Mouse (Mus musculus) cerebellum, adult 9-11 months (tissue): ENCODE measurements at regions not wholly inside any gene's neighbourhood (a gene's known extent, or its start where the extent isn't known, plus 50 kb on each side); places are given as distances from the start of the nearest gene placed in this dataset.

Experiments
- DNase-seq: peaks from one replicate; pipeline ENCODE4 v3.0.0; 2022

DNA sequence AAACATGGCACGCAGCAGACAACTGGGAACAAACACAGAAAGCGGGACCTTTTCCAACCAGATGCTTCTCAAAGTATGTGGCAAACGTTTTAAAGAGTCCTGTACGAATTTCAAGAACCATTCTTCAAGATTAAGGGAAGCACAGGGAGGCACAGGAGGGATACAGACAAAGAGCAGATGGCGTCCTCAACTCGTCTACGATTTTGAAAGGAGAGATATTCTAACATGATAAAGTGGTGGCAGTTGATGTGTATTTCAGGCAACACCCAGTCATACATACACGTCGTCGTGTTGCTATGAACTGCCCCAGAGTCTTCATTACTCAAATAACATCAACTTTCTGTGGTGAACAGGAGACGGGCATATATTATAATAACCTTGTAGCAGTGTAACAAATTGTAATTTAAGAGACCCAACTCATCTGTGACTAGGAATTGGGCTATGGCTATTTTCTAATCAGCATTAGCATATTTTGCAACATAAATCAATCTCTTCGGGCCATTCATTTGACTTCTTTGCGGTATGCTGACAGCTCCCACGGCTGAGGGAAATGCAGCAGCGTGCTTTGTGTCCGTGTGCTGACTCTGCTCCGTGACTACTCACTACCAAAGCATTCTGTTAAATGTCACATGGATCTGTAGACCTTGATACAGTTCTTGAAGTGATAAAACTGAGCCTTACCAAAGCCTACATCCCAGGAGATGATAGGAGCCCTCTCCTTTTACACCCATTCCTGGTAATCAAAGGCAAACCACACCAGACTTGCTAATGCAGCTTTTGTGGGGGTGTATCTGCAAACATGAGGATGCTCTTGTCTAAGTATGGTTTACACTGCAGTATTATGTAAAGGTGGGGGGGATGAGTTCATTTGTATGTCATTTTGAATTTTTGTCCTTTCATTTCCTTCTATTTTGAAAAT is 144.0 kb upstream of the Adamts3 start:
- no peak for DNase-seq

DNA sequence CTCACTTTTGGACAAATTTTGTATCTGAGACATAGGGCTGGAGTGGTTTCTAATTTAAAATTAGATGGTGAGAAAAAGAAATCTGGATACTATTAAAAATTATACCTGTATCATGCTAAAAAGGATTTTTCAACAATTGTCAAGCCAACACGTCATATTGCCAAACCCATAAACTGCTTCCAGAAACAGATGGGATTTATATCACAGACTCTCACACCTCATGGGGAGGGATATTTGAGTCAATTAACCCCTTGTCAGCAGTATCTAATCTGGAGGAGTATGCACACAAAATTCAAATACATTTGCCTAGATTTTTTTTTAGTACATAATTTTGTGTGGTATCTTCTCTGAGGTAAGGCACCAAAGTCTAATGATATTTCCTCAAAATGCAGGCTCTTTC is 138.3 kb upstream of the Adamts3 start:
- no peak for DNase-seq

DNA sequence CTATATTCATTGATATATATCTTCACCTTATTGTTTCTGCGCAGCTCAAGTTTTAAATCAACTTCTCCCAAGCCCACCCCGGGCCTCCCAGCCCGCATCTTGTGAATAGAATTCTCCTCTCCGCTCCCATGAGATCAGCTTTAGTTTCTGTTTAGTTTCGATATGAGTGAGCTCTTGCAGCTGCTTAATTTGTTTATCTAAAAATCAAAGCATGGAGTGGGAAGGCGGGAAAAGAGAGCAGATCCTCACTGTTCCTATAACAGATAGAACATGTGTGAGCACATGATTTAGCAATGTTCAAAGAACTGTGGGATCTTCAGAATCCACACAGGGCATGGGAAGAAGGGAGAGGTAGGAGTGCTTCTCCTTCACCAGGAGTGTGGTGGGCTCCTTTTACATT is 117.6 kb upstream of the Adamts3 start:
- no peak for DNase-seq

DNA sequence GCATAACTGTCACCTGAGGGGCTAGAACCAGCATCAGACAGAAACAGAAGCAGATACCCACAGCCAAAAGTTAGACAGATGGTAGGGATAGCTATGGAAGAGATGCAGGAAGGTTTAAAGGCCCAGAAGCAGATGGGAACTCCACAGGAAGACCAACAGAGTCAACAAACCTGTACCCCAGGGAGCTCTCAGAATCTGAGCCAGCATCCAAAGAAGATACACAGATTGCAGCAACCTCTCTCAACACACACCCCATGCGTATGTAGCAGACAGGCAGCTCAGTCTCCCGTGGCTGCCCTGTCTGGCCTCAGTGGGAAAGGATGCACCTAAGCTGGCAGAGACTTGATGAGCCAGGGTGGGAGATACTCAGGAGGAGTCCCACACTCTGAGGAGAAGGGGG is 108.4 kb upstream of the Adamts3 start:
- DNase-seq: peak; percentile 85

DNA sequence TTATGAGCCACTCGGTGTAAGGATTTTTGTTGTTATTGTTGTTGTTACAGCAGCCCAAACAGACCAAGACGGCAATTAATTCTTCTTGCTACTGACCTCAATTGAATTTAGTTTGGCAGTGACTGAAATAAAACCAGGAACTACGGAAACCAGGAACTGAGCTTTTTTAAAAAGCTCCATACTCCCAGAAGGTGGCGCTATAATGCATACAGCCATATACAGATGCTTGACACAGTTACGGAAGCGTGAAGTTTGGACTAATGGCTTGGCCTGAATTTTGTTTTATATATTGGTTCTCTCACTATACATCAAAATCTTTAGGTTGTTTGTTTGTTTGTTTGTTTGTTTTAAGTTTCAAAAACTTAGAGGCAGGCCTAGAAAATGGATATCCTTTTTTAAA is 98.5 kb upstream of the Adamts3 start:
- DNase-seq: no peak

DNA sequence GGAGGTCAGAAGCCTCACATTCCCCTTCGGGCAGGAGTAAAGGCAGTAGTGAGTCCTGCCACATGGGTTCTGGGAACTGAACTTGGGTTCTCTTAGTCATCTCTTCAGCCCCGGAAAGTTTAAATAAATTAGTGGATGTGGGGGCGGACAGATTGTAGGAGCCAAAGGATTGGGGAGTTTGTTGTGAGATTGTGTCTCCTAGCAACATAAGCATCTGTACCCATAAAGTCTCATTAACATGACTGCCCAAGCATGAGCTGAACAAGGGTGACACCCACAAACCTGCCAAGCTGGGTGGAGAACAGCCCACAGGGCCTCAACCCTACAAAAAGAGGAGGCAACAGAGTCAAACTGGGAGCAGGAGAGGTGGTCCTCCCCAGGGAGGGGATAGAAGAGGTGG is 97.1 kb upstream of the Adamts3 start:
- no peak for DNase-seq

DNA sequence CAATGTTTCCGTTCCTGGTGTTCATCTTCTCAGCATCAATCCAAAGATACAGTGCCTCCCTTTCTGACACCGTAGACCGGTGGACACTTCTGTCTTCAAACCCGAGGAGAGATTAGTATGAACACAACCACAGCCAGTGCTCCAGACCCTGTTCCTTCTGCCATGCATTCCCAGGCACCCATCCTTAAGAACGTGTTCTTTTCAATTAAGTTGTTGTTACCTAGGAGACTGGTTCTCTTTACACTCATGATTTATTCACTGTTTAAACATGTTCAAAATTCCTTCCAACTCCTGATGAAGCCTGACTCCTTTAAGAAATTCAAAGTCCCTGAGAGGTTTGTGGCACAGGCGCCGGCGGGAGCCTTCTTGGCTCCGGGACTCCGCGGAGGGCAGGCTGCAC is 69.5 kb upstream of the Adamts3 start:
- no peak for DNase-seq

DNA sequence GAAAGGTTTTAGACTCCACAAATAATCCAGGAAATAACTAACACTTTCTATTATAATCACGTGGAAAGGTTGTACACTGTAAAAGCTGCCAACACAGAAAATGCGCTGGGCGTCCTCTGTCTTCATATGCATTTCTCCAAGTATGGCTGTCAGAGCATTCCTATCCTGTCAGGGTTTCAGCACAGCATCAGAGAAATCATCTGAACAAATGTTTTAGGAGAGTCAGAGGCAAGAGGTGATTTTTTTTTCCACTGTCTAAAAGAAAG is 62.5 kb upstream of the Adamts3 start:
- no peak for DNase-seq

DNA sequence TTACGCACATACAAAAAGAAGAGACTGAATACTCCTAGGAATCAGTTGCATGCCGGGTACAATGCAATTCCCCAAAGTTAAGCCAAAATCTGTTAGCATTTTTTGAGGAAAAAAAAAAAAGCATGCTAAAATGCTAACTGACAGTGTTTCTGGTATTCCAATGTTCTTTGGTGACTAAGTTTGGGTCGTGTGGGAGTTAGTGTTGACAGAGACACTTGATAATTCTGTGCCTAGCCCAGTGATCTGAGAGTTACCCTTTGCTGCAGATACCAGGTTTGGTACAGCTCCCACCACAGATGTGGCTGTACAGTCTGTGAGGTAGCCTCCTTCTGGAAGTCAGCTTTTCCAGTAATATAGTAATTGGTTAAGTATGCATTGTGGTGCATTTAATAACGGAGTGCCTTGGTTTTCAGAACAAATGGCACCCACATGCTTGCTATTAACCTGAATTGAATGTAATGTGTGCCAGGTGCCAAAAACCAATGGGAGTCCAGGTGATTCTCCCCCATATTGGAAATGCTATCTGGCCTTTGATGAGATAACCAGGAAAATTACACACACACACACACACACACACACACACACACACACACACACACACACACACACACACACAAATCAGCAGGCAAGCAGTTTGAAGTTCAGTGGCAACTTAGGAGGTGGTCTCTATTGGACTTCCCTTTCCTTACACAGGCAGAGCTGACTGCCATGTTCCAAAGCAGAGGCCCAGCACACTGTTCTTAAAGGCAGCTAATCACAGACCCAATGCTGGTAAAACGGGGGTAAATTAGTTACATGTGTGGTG is 61.9 kb upstream of the Adamts3 start:
- no peak for DNase-seq

DNA sequence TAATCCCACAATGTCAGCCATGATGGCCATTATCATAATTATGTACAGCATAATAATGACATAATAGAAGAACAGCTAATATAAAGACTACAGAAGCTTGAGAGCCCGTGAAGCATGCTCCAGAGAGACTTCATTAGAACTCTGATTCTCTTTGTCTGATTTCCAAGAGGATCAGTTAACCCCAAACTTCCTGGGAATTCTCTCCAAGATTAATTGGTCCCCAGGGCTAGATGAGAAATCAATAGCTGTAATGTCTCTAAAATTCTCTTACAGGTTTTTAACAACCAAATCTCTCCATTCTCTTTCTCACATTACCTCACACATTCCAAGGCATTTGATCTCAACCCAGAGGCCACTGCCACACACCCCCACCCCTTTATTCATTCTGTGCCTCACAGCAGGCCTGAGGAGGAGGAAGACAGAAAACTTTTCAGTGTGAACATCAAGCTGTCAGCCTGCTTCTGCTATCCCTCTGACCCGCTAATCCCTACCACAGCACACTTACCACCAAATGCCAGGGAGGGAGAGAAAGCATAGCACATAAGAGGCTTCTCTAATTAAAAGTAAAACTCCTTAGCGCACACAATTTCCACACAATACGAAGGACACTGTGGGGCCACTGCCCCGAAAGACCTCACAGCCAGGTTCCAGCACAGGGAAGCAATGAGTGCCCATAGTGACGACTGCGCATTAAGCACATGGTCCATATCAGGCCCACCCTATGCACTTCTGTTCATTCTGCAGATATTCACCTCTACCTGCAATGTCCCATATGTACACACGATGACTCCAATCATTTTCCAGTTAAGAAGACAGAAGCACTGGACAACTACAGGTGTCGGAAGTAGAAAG is 60.4 kb upstream of the Adamts3 start:
- DNase-seq: no peak

DNA sequence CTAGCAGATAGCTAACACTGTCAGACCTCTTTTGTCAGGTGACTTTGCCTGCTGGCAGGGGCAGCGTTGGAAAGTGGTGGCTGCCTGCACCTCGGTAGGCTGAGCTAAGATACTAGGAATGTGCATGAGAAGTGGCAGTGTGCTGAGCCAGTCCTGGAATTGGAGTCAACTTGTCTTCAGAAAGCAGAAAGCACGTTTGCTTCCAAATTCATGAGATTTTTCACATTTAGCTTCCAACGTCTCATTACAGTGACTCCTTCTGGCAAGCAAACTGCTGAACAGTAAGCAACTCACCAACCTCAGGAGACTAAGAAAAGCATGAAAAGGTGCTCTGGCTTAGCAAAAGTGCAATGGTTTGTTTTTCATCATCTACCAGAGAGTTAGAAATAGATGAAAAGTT is 59.1 kb upstream of the Adamts3 start:
- no peak for DNase-seq

DNA sequence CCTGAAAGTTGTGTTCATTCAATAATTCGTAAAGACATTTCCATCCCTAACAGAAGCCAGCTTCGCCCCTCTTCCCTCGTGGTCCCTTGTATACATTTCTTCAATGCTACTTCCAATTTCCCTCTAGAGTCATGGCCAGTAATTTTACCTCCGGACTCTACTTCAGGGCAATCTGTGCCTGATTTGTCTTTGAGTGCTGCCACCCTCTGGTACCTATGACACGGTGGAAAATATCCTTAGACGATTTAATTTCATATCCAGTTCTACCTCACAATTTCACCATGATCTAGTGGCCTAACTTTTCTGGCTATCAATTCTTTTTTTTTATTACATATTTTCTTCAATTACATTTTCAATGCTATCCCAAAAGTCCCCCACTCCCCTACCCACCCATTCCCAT is 49.9 kb upstream of the Adamts3 start:
- DNase-seq: no peak
